Mouse (Mus musculus): ENCODE data around the gene Ube2h.

Gene Ube2h

GRCm38 (mm10) chr6:30196143-30196542 lies 108.2 kb downstream of the Ube2h start:
- no peak for DNase-seq (ENCODE audit: low spot score)

- no peak for DNase-seq (ENCODE audit: low spot score)
Measured at GRCm38 (mm10) chr6:30195656-30196055, 108.7 kb downstream of the Ube2h start.

DNA sequence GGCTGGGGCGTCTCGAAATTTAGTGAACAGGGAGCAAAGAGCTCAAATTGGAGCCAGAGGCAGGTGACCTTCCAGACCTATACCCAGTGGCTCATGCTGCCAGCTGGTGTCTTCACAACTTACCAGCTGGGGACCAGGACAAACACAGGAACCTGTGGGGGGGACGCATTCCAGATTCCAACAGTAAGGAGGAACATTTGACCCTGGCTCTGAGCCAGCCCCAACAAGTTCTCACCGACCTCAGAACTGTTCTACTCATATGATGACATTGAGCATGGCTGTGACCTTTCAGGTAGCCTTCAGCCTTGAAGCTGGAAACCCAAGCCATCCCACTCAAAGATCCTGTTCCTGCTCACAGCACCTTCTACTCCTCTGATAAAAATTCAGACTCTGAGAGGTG lies 120.7 kb downstream of the Ube2h start:
- DNase-seq (ENCODE audit: low spot score), result no peak

- DNase-seq (ENCODE audit: low spot score), result no peak
Measured at GRCm38 (mm10) chr6:30182038-30182437, 122.3 kb downstream of the Ube2h start.

DNA sequence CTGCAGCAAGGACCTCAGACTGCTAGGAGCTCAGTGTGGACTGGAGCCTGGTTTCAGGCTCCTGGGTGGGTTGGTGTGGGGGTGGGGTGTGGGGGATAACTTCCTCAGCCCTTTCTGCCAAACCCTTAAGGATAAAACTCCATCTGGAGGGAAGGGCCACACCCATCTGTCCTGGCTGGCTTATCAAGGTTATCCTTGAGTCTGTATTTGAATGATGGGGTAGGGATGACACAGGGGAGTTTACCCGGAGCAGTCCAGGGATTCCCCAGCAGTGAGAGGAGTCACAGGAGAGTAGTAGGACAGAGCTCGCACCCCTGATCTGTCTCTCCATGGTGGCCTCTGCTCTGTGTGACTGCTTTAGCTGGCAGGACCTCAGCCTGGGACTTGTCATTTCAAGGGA lies 124.0 kb downstream of the Ube2h start:
- DNase-seq (ENCODE audit: low spot score), result no peak

DNA sequence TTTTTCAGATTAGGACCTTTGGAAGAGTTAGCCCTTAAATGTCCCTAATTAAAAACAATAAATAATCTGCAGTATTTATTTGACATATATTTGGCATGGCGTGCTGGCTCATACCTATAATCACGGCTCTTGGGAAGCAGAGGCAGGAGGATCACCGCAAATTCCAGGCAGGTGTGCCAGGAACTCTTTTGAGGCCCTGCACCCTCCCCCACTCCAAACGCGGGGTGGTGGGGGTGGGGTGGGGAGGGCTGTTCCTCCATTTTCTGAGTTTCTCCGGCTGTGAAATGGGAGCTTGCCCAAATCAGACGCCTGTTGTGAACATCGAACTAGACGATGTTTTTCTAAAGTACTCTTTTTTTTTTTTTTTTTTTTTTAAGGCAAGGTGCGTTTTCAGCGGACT lies 125.3 kb downstream of the Ube2h start:
- no peak for DNase-seq (ENCODE audit: low spot score)

DNA sequence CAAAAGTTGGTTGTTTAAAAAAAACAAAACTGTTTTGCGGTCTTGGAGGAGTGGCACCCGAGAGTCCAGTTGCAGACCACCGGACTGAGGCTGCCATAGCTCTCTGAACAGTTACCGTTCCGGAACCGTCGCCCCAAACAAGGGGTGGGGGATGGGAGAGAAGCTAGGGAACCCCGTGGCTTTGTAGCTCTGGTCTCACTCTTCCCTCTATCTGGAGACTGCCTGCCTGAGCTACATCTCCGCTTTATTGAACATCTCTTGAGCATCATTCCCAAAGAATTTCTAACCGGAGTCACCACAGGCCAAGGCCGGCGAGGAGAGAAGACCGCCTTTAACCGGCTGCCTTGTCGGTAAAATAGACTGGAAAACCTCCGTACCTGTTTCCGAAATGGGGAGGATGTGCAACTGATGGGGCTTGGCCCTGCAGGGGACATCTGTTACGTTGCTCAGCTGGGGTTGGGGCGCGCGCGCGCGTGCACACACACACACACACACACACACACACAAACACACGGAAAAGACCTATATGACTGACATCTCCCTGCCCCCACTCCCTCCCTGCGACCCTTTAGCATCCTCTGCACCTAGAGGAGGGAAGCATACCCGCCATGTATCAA lies 126.2 kb downstream of the Ube2h start:
- DNase-seq (ENCODE audit: low spot score), result no peak

GRCm38 (mm10) chr6:30177305-30177704 lies 127.0 kb downstream of the Ube2h start:
- no peak for DNase-seq (ENCODE audit: low spot score)

GRCm38 (mm10) chr6:30176496-30176895 lies 127.8 kb downstream of the Ube2h start:
- no peak for DNase-seq (ENCODE audit: low spot score)

- no peak for DNase-seq (ENCODE audit: low spot score)
Measured at GRCm38 (mm10) chr6:30175918-30176421, 128.4 kb downstream of the Ube2h start.

GRCm38 (mm10) chr6:30175225-30175917 lies 129.0 kb downstream of the Ube2h start:
- DNase-seq (ENCODE audit: low spot score), result no peak

- DNase-seq (ENCODE audit: low spot score), result peak; percentile 63
Measured at GRCm38 (mm10) chr6:30174461-30175224, 129.7 kb downstream of the Ube2h start.

DNA sequence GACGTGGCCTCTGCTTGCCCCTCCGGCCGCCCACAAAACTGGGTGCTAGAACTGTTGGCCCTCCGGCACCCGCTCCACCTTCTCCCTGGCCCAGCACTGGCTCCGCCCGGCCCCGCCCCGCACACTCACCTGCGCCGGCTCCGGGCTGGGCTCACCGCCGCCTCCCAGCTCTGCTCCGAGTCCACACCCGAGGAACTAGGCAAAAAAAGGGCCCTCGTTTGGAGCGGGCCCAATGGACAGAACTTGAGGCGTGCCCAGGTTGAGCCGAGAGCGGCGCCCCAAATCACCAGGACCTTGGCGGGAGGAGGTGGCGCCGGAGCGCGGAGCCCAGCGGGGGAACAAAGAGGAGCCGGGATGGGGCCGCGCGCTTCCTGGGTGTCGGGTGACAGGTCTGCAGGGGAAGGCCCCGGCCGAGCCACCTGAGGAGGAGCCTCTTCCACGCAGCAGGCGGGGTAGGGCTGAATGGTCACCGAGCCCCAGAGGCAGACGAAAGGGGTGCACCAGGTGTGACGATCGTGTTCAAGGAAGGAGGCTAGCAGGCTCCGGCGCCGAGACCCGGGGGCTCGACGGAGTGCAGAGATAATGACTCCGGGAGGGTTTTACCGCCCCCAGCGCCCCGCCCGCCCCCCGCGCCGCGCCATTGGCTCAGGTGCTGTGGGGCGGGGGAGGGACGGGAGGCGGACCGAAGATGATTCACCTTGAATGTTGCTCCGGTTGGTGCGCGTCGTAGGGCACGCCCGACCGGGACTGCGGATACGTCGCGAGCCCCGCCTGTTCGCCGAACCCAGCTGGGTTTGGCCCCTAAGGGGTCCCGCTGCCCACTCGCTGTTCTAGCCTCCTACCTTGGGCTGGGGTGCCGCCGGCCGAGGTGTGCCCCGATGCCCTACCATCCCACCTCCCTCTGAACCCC lies 130.5 kb downstream of the Ube2h start:
- peak; percentile 58 for DNase-seq (ENCODE audit: low spot score)

DNA sequence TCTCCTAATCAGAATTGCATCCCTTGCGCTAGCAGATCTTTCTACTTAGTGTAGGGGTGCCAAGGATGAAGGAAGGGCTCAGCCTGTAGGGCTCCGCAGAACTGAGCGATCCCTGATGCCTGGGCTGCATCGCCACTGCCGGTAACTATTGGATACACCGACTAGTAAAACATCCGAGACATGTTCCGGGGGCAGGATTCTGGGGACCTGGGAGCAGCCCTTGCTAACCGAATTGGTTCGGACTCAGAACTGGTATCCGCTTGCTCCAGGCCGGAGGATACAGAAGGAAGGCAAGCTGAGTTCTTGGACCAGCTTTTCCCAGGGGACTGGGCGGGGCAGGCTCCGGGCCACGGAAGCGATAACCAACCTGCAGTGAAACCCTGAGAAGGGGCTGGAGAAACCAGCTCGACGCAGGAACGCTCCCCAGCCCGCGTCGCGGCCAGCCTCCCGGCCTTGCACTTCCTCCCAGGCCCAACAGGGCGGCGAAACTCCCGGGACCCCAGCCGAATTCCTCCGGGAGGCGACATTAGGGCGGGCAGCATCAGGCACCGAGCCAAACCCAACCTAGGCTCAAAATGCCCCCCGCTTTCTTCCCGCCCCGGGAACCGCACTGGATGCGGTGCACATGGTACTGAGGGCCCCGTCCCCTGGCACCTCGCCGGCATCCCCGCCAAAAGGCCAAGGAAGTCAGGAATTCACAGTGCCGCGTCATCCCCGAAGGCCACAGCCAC lies 131.4 kb downstream of the Ube2h start:
- DNase-seq (ENCODE audit: low spot score), result peak; percentile 69

GRCm38 (mm10) chr6:30172441-30172819 lies 131.9 kb downstream of the Ube2h start:
- no peak for DNase-seq (ENCODE audit: low spot score)

GRCm38 (mm10) chr6:30171967-30172366 lies 132.4 kb downstream of the Ube2h start:
- no peak for DNase-seq (ENCODE audit: low spot score)

- DNase-seq (ENCODE audit: low spot score), result no peak
Measured at GRCm38 (mm10) chr6:30171226-30171625, 133.1 kb downstream of the Ube2h start.

DNA sequence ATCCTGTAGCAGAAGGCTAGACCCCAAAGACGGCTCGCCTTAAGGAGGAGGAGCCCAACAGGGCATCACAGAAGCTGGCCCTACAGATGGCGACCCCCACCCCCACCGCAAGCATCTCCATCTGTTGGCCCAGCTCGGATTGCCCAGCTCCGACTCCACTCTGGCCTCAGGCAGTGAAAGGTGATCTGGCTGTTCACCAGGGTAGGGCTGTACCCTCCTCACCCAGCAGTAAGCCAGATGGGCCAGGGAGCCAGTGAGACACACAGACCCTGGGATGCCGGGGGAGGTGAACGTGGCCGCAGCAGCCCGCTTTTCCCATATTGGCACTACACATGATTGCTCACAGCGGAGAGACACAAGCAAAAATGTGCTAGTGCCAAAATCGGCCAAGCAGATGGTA lies 135.2 kb downstream of the Ube2h start:
- no peak for DNase-seq (ENCODE audit: low spot score)

GRCm38 (mm10) chr6:30168275-30168674 lies 136.1 kb downstream of the Ube2h start:
- DNase-seq (ENCODE audit: low spot score), result no peak

GRCm38 (mm10) chr6:30167192-30167591 lies 137.1 kb downstream of the Ube2h start:
- no peak for DNase-seq (ENCODE audit: low spot score)

DNA sequence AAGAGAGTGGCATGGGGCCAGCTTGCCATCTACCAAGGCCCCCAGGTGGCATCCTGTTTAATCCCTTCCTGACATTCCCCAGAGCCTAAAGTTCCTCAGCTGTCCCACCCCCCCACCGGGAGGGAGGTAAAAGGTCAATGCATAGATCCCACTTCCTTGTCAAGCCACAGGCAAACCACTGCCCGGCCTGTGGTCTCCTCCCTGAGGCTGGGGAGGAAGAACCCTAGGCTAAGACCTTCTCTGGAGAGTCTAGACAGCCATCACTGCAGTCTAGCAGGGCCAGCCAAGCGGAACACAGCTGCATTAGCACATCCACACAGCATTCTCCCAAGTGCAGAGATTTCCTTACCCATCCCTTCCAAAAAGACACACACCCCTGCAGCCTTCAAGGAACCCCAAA lies 138.0 kb downstream of the Ube2h start:
- no peak for DNase-seq (ENCODE audit: low spot score)
